Mouse (Mus musculus): Measurements from ENCODE around the gene H2al2b. TPM values are rescaled to one million over a fixed set of nuclear protein-coding genes. Genes with fewer than 3 reads are reported as not detected.
"Not testable (repeated sequence)": the region's sequence is repeated elsewhere in the genome, so short reads cannot be mapped to it uniquely, and the experiment has no call there.

The H2al2b gene
- polyA plus RNA-seq (2016; fragmentation: Nextera tagmentation; extraction: Ambion mirVana): not detected in 2 replicates

DNA sequence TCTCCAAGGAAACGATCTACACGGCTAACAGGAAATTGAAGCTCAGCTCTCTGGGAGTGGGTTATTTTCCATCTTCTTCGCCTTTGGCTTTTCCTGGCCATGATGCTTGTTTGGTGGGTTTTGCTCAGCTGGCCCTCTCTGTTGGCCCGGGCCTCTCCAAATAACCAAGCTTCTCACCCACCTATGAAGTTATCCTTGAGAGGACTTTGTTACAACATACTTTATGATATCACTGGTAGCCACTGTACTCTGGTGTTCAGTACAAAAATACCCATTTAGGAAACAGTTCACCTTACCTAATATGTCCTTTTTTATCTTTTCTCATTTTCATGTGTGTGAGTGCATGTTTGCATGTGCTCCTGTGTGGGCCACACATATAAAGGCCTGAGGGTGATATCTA, at the start of gene H2al2b:
Gene H2al2b (minus strand): TSS at position 101 of the 400 bp plus-strand sequence.
- not testable (repeated sequence) for H3K9me3 ChIP-seq; ATAC-seq (ENCODE audit: low FRiP score, low read depth); H3K27ac ChIP-seq; H3K4me2 ChIP-seq (replicated peaks); H3K9ac ChIP-seq; H3K36me3 ChIP-seq; H3K27me3 ChIP-seq (replicated peaks); H3K4me1 ChIP-seq; H3K4me3 ChIP-seq
- WGBS: no CpG with 5 or more reads among the region's 4 CpGs

Other genes with a start within 250 kb of the H2al2b start
- gene H2al2c, start 121.6 kb downstream of the H2al2b start, polyA plus RNA-seq (2016; fragmentation: Nextera tagmentation; extraction: Ambion mirVana): not detected in 2 replicates
- gene Sry, start 57.0 kb downstream of the H2al2b start, polyA plus RNA-seq (2016; fragmentation: Nextera tagmentation; extraction: Ambion mirVana): not detected in 2 replicates
- gene Gm4064, start 75.5 kb upstream of the H2al2b start, polyA plus RNA-seq (2016; fragmentation: Nextera tagmentation; extraction: Ambion mirVana): not detected in 2 replicates
- gene Rbmy, start 110.0 kb upstream of the H2al2b start, polyA plus RNA-seq (2016; fragmentation: Nextera tagmentation; extraction: Ambion mirVana): not detected in 2 replicates
- gene Gm10256, start 110.0 kb upstream of the H2al2b start, polyA plus RNA-seq (2016; fragmentation: Nextera tagmentation; extraction: Ambion mirVana): not detected in 2 replicates
- gene Gm10352, start 180.3 kb upstream of the H2al2b start, polyA plus RNA-seq (2016; fragmentation: Nextera tagmentation; extraction: Ambion mirVana): 0.16 TPM in 1 of 2 replicates, not detected in the other
- not detected in 2 replicates for gene Gm29289, start 211.9 kb upstream of the H2al2b start, polyA plus RNA-seq (2016; fragmentation: Nextera tagmentation; extraction: Ambion mirVana)

All from neural tube, embryonic 12.5 days (tissue).